Mouse (Mus musculus) liver, postnatal 0 days (tissue): ENCODE data around the gene Wdr12.

ENCODE experiments used
- CTCF ChIP-seq: sonication (generic); IDR thresholded peaks from 2 replicates; pipeline ENCODE4 v1.5.1; 2016; ENCODE audit warnings: antibody characterized with exemption, low read depth
- EP300 ChIP-seq: IDR thresholded peaks from 2 replicates; pipeline ENCODE4 v1.6.1; 2016; ENCODE audit warnings: antibody characterized with exemption, low read depth, mild to moderate bottlenecking

DNA sequence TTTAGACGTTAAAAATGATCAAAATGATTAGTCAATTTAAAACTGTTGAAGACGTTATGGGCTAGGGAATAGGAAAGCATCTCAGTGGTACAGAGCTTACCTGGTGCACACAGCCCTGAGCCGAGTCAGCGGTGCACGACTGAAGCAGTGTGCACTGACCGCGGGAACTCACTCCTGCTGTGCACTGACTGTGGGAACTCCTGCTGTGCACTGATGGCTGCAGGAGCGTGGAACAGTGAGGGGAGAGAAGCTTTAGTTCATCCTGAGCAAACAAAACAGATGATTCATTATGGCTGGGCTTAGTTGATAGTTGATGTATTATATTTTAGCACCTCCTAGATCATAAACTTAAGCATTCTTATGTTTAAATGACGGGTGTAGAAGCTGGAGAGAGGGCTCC is 38.9 kb upstream of the Wdr12 start:
- TF ChIP-seq CTCF (no peak), EP300 (no peak)
